Mouse (Mus musculus) megakaryocyte, embryonic 14.5 days (primary cell): Measurements from ENCODE around the gene Ice1.

ENCODE experiments used
- FLI1 ChIP-seq: IDR thresholded peaks from 2 replicates; pipeline ENCODE4 v1.6.1; 2012; ENCODE audit warnings: low read length, inconsistent platforms, mixed read lengths
- GATA1 ChIP-seq: IDR thresholded peaks from 3 replicates; pipeline ENCODE4 v1.6.1; 2012; ENCODE audit warnings: mixed read lengths, low read length, inconsistent platforms, borderline replicate concordance

DNA sequence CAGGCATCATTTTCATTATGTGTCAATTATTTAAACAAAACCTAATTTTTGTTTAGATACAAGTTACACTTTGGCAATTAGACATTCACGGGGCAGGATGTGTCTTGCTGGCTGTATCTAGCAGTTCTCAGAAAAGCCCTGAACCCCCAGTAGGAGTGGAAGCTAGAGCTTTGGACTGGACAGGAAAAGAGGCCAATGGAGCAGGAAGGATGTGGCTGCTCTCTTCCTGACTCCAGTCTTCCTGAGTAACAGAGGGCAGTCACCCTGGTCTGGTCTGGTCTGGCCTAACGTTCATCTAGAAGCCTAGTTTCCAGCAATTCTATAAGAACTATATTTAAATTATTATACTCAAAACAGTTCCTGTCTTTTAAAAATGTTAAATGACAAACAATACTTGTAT lies 16.0 kb upstream of the Ice1 start:
- TF ChIP-seq FLI1 (no peak), GATA1 (no peak)
